Mouse (Mus musculus): ENCODE measurements around the gene B230104I21Rik. TPM values are rescaled to one million over a fixed set of nuclear protein-coding genes. Genes with fewer than 3 reads are reported as not detected.

The B230104I21Rik gene
- polyA plus RNA-seq, 1 experiment from 2014 or later, result not detected

GRCm38 (mm10) chr4:154358370-154358769 is 22.4 kb downstream of the B230104I21Rik start:
- Histone ChIP-seq H3K4me2 (no peak overlapping the region), H3K27ac (no peak overlapping the region), H3K4me1 (replicated peaks) (peaks cover 11% of the 10 kb centered on the region; the same call in 1 of the 2 replicates), H3K27me3 (peaks cover 25% of the 10 kb centered on the region; the same call in 1 of the 2 replicates), H3K9me3 (no peaks in the 10 kb centered on the region), H3K36me3 (no peaks in the 10 kb centered on the region), H3K9ac (no peak overlapping the region), H3K4me3 (no peak overlapping the region)
- no peak for ATAC-seq (ENCODE audit: low FRiP score)
- 86% methylated on average over 5 of the region's 5 CpGs for WGBS

DNA sequence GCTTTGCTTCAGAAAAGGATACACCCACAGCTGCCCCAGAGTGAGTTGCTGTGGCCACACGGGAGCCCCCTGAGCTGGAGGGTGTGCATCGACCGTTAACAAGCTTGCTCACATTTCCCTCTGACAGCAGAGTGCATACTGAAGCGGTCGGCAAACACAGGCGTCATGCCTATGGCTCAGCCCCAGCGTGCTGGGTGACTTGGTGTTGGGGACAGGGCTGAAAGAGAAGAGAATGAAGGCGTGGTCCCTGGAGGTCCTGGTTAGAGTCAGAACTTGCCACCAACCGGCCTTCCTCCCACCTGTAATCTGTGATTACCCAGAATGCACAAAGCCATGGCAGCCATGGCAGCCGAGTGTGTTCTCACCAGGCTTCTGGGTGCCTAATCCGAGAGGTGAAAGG is 22.9 kb downstream of the B230104I21Rik start:
- no peak overlapping the region for H3K4me3 ChIP-seq

GRCm38 (mm10) chr4:154359762-154360300 is 23.9 kb downstream of the B230104I21Rik start:
- H3K9ac ChIP-seq, result no peak overlapping the region
- no peak overlapping the region for H3K4me3 ChIP-seq
- H3K4me2 ChIP-seq, result no peak overlapping the region
- no peak for ATAC-seq (ENCODE audit: low FRiP score)
- peaks cover 24% of the 10 kb centered on the region for H3K27me3 ChIP-seq
- H3K27ac ChIP-seq, result no peak overlapping the region
- no peaks in the 10 kb centered on the region for H3K36me3 ChIP-seq
- H3K9me3 ChIP-seq, result no peaks in the 10 kb centered on the region
- WGBS, result 81% methylated on average over 9 of the region's 9 CpGs
- peaks cover 11% of the 10 kb centered on the region; the same call in 1 of the 2 replicates for H3K4me1 ChIP-seq (replicated peaks)

More for the DNA sequence above, 22.9 kb downstream of the B230104I21Rik start:
- no peaks in the 10 kb centered on the region for H3K9me3 ChIP-seq
- no peak overlapping the region for H3K4me2 ChIP-seq
- WGBS, result 67% methylated on average over 11 of the region's 11 CpGs
- H3K4me1 ChIP-seq (replicated peaks), result peaks cover 11% of the 10 kb centered on the region; the same call in 1 of the 2 replicates
- H3K27me3 ChIP-seq, result peaks cover 24% of the 10 kb centered on the region
- no peak overlapping the region for H3K9ac ChIP-seq
- no peak for ATAC-seq (ENCODE audit: low FRiP score)
- H3K36me3 ChIP-seq, result no peaks in the 10 kb centered on the region
- H3K27ac ChIP-seq, result no peak overlapping the region

DNA sequence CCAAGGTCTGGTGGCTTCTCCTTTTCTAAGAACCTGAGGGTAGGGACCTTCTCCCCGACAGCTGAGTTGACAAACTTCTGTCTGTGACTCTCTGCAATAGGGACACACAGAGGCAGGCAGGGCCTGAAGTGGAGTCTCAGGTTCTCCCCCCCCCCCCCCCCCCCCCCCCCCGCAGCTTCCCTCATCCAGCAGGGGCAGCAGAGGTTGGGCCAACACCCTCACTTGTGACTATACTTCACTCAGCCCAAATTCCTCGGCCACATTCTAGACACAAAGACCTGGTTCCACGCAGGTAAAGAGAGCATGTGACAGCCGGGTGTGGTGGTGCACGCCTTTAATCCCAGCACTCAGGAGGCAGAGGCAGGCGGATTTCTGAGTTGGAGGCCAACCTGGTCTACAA is 24.5 kb downstream of the B230104I21Rik start:
- H3K27ac ChIP-seq, result no peak overlapping the region
- no peak for ATAC-seq (ENCODE audit: low FRiP score)
- H3K9me3 ChIP-seq, result no peaks in the 10 kb centered on the region
- no peaks in the 10 kb centered on the region for H3K36me3 ChIP-seq
- H3K27me3 ChIP-seq, result peaks cover 24% of the 10 kb centered on the region
- H3K4me2 ChIP-seq, result no peak overlapping the region
- H3K4me1 ChIP-seq (replicated peaks), result peaks cover 11% of the 10 kb centered on the region; the same call in 1 of the 2 replicates
- H3K9ac ChIP-seq, result no peak overlapping the region
- no peak overlapping the region for H3K4me3 ChIP-seq
- WGBS, result 84% methylated on average over 6 of the region's 7 CpGs

- WGBS, result 76% methylated on average over 3 of the region's 3 CpGs
- no peak overlapping the region for H3K4me2 ChIP-seq
- no peak overlapping the region for H3K4me3 ChIP-seq
- no peaks in the 10 kb centered on the region for H3K36me3 ChIP-seq
- no peak overlapping the region for H3K9ac ChIP-seq
- H3K27me3 ChIP-seq, result peaks cover 24% of the 10 kb centered on the region
- H3K4me1 ChIP-seq (replicated peaks), result peaks cover 15% of the 10 kb centered on the region; the same call in 1 of the 2 replicates
- no peak for ATAC-seq (ENCODE audit: low FRiP score)
- no peaks in the 10 kb centered on the region for H3K9me3 ChIP-seq
- no peak overlapping the region for H3K27ac ChIP-seq
Observed at GRCm38 (mm10) chr4:154360850-154361249, 24.9 kb downstream of the B230104I21Rik start.

- no peaks in the 10 kb centered on the region for H3K36me3 ChIP-seq
- no peak overlapping the region for H3K4me3 ChIP-seq
- no peak for ATAC-seq (ENCODE audit: low FRiP score)
- H3K4me1 ChIP-seq (replicated peaks), result peaks cover 14% of the 10 kb centered on the region
- 89% methylated on average over 2 of the region's 2 CpGs for whole genome bisulfite sequencing
- no peak overlapping the region for H3K4me2 ChIP-seq
- no peak overlapping the region for H3K9ac ChIP-seq
- H3K27me3 ChIP-seq, result peaks cover 20% of the 10 kb centered on the region
- H3K27ac ChIP-seq, result no peak overlapping the region
- no peaks in the 10 kb centered on the region for H3K9me3 ChIP-seq
Observed at GRCm38 (mm10) chr4:154364752-154365151, 28.8 kb downstream of the B230104I21Rik start.

DNA sequence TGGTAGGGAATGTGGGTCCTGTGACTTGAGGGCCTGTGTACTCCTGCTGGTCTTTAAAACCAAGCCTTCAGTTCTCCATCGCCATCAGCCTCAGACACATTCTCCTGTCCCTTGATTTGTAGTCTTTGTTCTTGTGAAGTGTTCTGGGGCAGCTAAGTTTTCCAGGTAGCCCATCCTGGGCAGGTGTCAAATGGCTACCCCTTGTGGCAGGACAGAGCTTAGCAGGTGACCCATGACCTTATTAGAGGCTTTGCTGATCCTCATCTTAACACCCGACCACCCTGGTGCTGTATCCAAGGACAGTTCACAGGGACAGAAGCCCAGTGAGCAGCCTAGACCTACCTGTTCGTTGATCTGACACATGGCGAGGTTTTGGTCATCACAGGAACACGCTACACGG is 30.9 kb downstream of the B230104I21Rik start:
- WGBS, result 89% methylated on average over 6 of the region's 6 CpGs
- H3K27ac ChIP-seq, result no peak overlapping the region; the same call in 1 of the 2 replicates
- H3K4me2 ChIP-seq, result no peak overlapping the region
- no peaks in the 10 kb centered on the region for H3K9me3 ChIP-seq
- no peaks in the 10 kb centered on the region for H3K36me3 ChIP-seq
- H3K27me3 ChIP-seq, result peaks cover 27% of the 10 kb centered on the region
- H3K4me1 ChIP-seq (replicated peaks), result peaks cover 19% of the 10 kb centered on the region
- no peak for ATAC-seq (ENCODE audit: low FRiP score)
- no peak overlapping the region for H3K4me3 ChIP-seq
- no peak overlapping the region for H3K9ac ChIP-seq

GRCm38 (mm10) chr4:154369089-154369488 is 33.2 kb downstream of the B230104I21Rik start:
- peaks cover 24% of the 10 kb centered on the region; the same call in 1 of the 2 replicates for H3K27me3 ChIP-seq
- no peaks in the 10 kb centered on the region for H3K36me3 ChIP-seq
- WGBS, result 82% methylated on average over 5 of the region's 5 CpGs

GRCm38 (mm10) chr4:154370841-154371240 is 34.9 kb downstream of the B230104I21Rik start:
- no peak overlapping the region for H3K4me3 ChIP-seq
- H3K27me3 ChIP-seq, result peaks cover 24% of the 10 kb centered on the region; the same call in 1 of the 2 replicates
- H3K4me1 ChIP-seq (replicated peaks), result peaks cover 20% of the 10 kb centered on the region
- no peak overlapping the region for H3K27ac ChIP-seq
- ATAC-seq (ENCODE audit: low FRiP score), result no peak
- no peaks in the 10 kb centered on the region for H3K36me3 ChIP-seq
- H3K4me2 ChIP-seq, result no peak overlapping the region
- WGBS, result 77% methylated on average over 8 of the region's 8 CpGs
- H3K9me3 ChIP-seq, result no peaks in the 10 kb centered on the region
- no peak overlapping the region for H3K9ac ChIP-seq

More at GRCm38 (mm10) chr4:154369089-154369488, 33.2 kb downstream of the B230104I21Rik start:
- Histone ChIP-seq H3K9ac (no peak overlapping the region), H3K4me2 (no peak overlapping the region), H3K9me3 (no peaks in the 10 kb centered on the region), H3K4me1 (replicated peaks) (peaks cover 24% of the 10 kb centered on the region), H3K27ac (no peak overlapping the region), H3K4me3 (no peak overlapping the region)
- ATAC-seq (ENCODE audit: low FRiP score), result no peak

GRCm38 (mm10) chr4:154371542-154372247 is 35.8 kb downstream of the B230104I21Rik start:
- H3K4me2 ChIP-seq, result no peak overlapping the region
- H3K27ac ChIP-seq, result no peak overlapping the region
- no peak overlapping the region for H3K4me3 ChIP-seq
- H3K9ac ChIP-seq, result no peak overlapping the region
- peaks cover 13% of the 10 kb centered on the region for H3K4me1 ChIP-seq (replicated peaks)
- no peaks in the 10 kb centered on the region for H3K36me3 ChIP-seq
- 70% methylated on average over 13 of the region's 13 CpGs for WGBS
- no peaks in the 10 kb centered on the region for H3K9me3 ChIP-seq
- peaks cover 24% of the 10 kb centered on the region; the same call in 1 of the 2 replicates for H3K27me3 ChIP-seq
- no peak for ATAC-seq (ENCODE audit: low FRiP score)

DNA sequence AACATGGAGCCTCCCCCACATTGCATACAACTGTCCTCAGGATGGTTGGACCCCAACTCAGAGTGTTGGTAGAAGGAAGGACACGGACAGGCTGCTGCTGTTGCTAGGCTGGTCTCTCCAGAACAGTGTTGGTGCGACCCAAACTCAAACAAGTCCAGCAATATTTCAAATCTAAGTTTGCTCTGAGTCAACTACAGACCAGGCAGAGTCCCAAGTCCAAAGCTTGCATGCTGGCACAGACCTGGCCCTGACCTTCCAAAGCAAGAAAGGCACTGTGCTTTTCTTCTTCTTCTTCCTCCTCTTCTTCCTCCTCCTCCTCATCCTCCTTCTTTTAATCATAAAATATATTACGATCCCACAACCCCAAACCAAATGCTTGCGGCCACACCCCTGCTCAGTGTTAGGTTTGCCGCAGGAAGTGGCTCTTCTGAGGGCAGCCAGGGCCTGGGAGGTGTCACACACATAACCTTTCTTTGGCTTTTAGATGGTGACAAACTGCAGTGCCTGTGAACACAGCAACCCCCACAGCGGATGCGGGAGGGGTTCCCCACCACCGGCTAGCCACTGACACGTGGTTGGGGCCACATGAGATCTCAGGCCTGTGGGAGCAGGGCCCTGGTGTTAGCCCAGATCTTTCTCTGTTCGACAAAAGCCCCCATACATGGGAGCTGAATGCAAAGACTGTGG is 40.2 kb downstream of the B230104I21Rik start:
- H3K36me3 ChIP-seq, result no peaks in the 10 kb centered on the region
- 93% methylated on average over 10 of the region's 10 CpGs for WGBS
- no peaks in the 10 kb centered on the region for H3K9me3 ChIP-seq
- H3K9ac ChIP-seq, result no peak overlapping the region
- H3K27me3 ChIP-seq, result peaks cover 11% of the 10 kb centered on the region; the same call in 1 of the 2 replicates
- H3K4me1 ChIP-seq (replicated peaks), result peaks cover 9% of the 10 kb centered on the region
- H3K4me2 ChIP-seq, result no peak overlapping the region
- no peak overlapping the region for H3K27ac ChIP-seq
- H3K4me3 ChIP-seq, result no peak overlapping the region
- no peak for ATAC-seq (ENCODE audit: low FRiP score)

DNA sequence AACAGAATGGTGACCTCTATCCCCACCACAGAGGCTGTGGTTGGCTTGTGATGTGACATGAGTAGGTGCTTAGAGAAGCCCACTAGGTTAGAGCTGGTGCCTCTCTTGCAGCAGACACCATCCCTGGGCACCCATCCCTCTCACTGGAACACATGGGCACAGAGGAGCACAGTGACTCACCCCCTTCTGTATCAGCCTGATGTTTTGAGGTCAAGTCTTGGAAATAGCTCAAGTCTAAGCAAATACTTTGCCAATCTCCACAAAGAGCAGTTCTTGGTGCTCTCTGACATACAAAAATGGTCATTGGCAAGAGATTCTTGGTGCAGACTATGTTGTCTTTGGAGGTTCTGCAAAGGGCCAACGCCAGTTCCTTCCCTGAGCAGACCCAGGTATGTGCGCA is 42.9 kb downstream of the B230104I21Rik start:
- Histone ChIP-seq H3K9ac (no peak overlapping the region), H3K27me3 (peaks cover 5% of the 10 kb centered on the region; the same call in 1 of the 2 replicates), H3K36me3 (no peaks in the 10 kb centered on the region), H3K27ac (no peak overlapping the region), H3K4me2 (no peak overlapping the region), H3K4me1 (replicated peaks) (no peaks in the 10 kb centered on the region), H3K9me3 (no peaks in the 10 kb centered on the region), H3K4me3 (no peak overlapping the region)
- 97% methylated on average over 2 of the region's 2 CpGs for WGBS
- no peak for ATAC-seq (ENCODE audit: low FRiP score)

All from hindbrain, embryonic 13.5 days (tissue).